Mouse (Mus musculus): ENCODE measurements around the gene Lancl1.

GRCm38 (mm10) chr1:67002226-67002625 is 36.4 kb downstream of the Lancl1 start:
- TF ChIP-seq CTCF (IDR thresholded peaks at IDR 0.05; ENCODE audit: low read depth, low read length) (no peak), POLR2A (IDR thresholded peaks at IDR 0.05; ENCODE audit: extremely low read depth, insufficient read depth, low read length) (no peak)
